Mouse (Mus musculus): ENCODE results near the gene Ctf2. TPM values are rescaled to one million over a fixed set of nuclear protein-coding genes. Genes with fewer than 3 reads are reported as not detected.
"Not testable (repeated sequence)": the region's sequence is repeated elsewhere in the genome, so short reads cannot be mapped to it uniquely, and the experiment has no call there.

Gene Ctf2
- total RNA-seq (2021) = not detected
- long read RNA-seq, experiment 1 = 0 reads
- long read RNA-seq, experiment 2 = 0 reads

- DNase-seq (ENCODE audit: low spot score in 2 of 2) = not testable (repeated sequence)
These were observed at the start of gene Ctf2 for GRCm38 (mm10) chr7:127732066-127732465. Gene Ctf2, minus strand, starts transcription at chr7:127732166.

- DNase-seq (ENCODE audit: low spot score in 2 of 2) = no peak
These were observed 46.4 kb upstream of the Ctf2 start for GRCm38 (mm10) chr7:127778350-127778749.

GRCm38 (mm10) chr7:127777474-127778266 lies 45.7 kb upstream of the Ctf2 start:
- peak; percentile 70 to 72 for DNase-seq (ENCODE audit: low spot score in 2 of 2)

GRCm38 (mm10) chr7:127776878-127777473 lies 45.0 kb upstream of the Ctf2 start:
- DNase-seq (ENCODE audit: low spot score in 2 of 2) = peak; percentile 93 to 95

GRCm38 (mm10) chr7:127776426-127776825 lies 44.5 kb upstream of the Ctf2 start, which contains the start of gene Setd1a:
Gene Setd1a, plus strand, starts transcription at chr7:127776670.
- DNase-seq (ENCODE audit: low spot score in 2 of 2) = peak; percentile 91 to 92

GRCm38 (mm10) chr7:127775837-127776236 lies 43.9 kb upstream of the Ctf2 start:
- not testable (repeated sequence) for DNase-seq (ENCODE audit: low spot score in 2 of 2)

- DNase-seq (ENCODE audit: low spot score in 2 of 2) = peak; percentile 60 to 70
These were observed 41.9 kb upstream of the Ctf2 start for GRCm38 (mm10) chr7:127773664-127774384.

- DNase-seq (ENCODE audit: low spot score in 2 of 2) = no peak
These were observed 40.6 kb upstream of the Ctf2 start for GRCm38 (mm10) chr7:127772557-127772956.

GRCm38 (mm10) chr7:127772080-127772479 lies 40.1 kb upstream of the Ctf2 start:
- DNase-seq (ENCODE audit: low spot score in 2 of 2) = no peak

- DNase-seq (ENCODE audit: low spot score in 2 of 2) = no peak
These were observed 39.3 kb upstream of the Ctf2 start for GRCm38 (mm10) chr7:127771262-127771661.

- no peak for DNase-seq (ENCODE audit: low spot score in 2 of 2)
These were observed 38.3 kb upstream of the Ctf2 start for GRCm38 (mm10) chr7:127770039-127770905.

- DNase-seq (ENCODE audit: low spot score in 2 of 2) = peak; percentile 87 to 89
These were observed 37.7 kb upstream of the Ctf2 start, which contains the start of gene Orai3 for GRCm38 (mm10) chr7:127769651-127770038. Gene Orai3, plus strand, starts transcription at chr7:127769815.

- DNase-seq (ENCODE audit: low spot score in 2 of 2) = peak; percentile 86 to 91
These were observed 37.1 kb upstream of the Ctf2 start for GRCm38 (mm10) chr7:127768997-127769593.

- no peak for DNase-seq (ENCODE audit: low spot score in 2 of 2)
These were observed 36.5 kb upstream of the Ctf2 start for GRCm38 (mm10) chr7:127768346-127768996.

GRCm38 (mm10) chr7:127767671-127768345 lies 35.8 kb upstream of the Ctf2 start:
- no peak for DNase-seq (ENCODE audit: low spot score in 2 of 2)

- no peak for DNase-seq (ENCODE audit: low spot score in 2 of 2)
These were observed 35.1 kb upstream of the Ctf2 start for GRCm38 (mm10) chr7:127766851-127767609.

GRCm38 (mm10) chr7:127765756-127766155 lies 33.8 kb upstream of the Ctf2 start:
- DNase-seq (ENCODE audit: low spot score in 2 of 2) = no peak

GRCm38 (mm10) chr7:127763642-127764041 lies 31.7 kb upstream of the Ctf2 start:
- DNase-seq (ENCODE audit: low spot score in 2 of 2) = no peak

All from adrenal gland, adult 18-20 months (tissue).